Comparison of ENCODE assay signal across 14 mouse cellular contexts in genomic region chr2:127937079-127937478, GRCm38 (mm10).
DNase-seq lines count a peak whose midpoint lies in the region; ATAC-seq and TF ChIP-seq lines count a peak whose summit lies in the region.
"Had no signal": no experiment of that assay in that cellular context is flagged by ENCODE, and none has a peak within 500 bp of the region (broad histone marks: within the 10 kb centered on the region; RNA-seq: fewer than 3 reads in every experiment).

No protein-coding gene starts in this region.

- no peaks in the 10 kb centered on the region for H3K4me1 ChIP-seq in kidney, adult 2 months (ENCODE audit: control insufficient read depth, insufficient read depth, low read length)
- no peaks in the 10 kb centered on the region for H3K4me1 ChIP-seq in kidney, embryonic 14.5 days (ENCODE audit: control insufficient read depth, insufficient read depth, low read length)
- H3K4me1 ChIP-seq in thymus, adult 2 months (replicated peaks; ENCODE audit: control insufficient read depth, insufficient read depth, low read length): no peaks in the 10 kb centered on the region
- H3K4me1 ChIP-seq: embryonic facial prominence, embryonic 15.5 days; hindbrain, embryonic 13.5 days; lung, embryonic 15.5 days had no signal

- no peaks in the 10 kb centered on the region for H3K9me3 ChIP-seq in kidney, embryonic 14.5 days (ENCODE audit: control insufficient read depth, low read length)
- H3K9me3 ChIP-seq: embryonic facial prominence, embryonic 15.5 days; hindbrain, embryonic 13.5 days; lung, embryonic 15.5 days had no signal

- H3K27ac ChIP-seq in kidney, adult 2 months (ENCODE audit: insufficient read depth, low read depth, low read length): no peak overlapping the region
- H3K27ac ChIP-seq in kidney, embryonic 14.5 days (ENCODE audit: low read depth, low read length): no peak overlapping the region
- H3K27ac ChIP-seq in thymus, adult 2 months (ENCODE audit: control insufficient read depth, insufficient read depth, low read length): no peak overlapping the region
- H3K27ac ChIP-seq: embryonic facial prominence, embryonic 15.5 days; hindbrain, embryonic 13.5 days; lung, embryonic 15.5 days had no signal

- no peak overlapping the region for H3K9ac ChIP-seq in kidney, embryonic 14.5 days (ENCODE audit: low read depth, low read length)
- H3K9ac ChIP-seq: embryonic facial prominence, embryonic 15.5 days; hindbrain, embryonic 13.5 days; lung, embryonic 15.5 days had no signal

- H3K36me3 ChIP-seq in kidney, adult 2 months (ENCODE audit: control insufficient read depth, insufficient read depth, low read length): no peaks in the 10 kb centered on the region
- no peaks in the 10 kb centered on the region for H3K36me3 ChIP-seq in kidney, embryonic 14.5 days (ENCODE audit: control insufficient read depth, insufficient read depth, low read length)
- H3K36me3 ChIP-seq in thymus, adult 2 months (ENCODE audit: control insufficient read depth, insufficient read depth, low read length): no peaks in the 10 kb centered on the region
- H3K36me3 ChIP-seq: embryonic facial prominence, embryonic 15.5 days; hindbrain, embryonic 13.5 days; lung, embryonic 15.5 days had no signal

- no peak overlapping the region for H3K4me3 ChIP-seq in kidney, adult 2 months (ENCODE audit: insufficient read depth, low read depth, low read length)
- no peak overlapping the region for H3K4me3 ChIP-seq in kidney, embryonic 14.5 days (ENCODE audit: low read length)
- H3K4me3 ChIP-seq in thymus, adult 2 months (ENCODE audit: control insufficient read depth, insufficient read depth, low read length): no peak overlapping the region
- H3K4me3 ChIP-seq: embryonic facial prominence, embryonic 15.5 days; hindbrain, embryonic 13.5 days; lung, embryonic 15.5 days had no signal

- 0 out of 2 replicates have a peak, but pooled peaks have one; percentile 24 for TF ChIP-seq CTCF in kidney, adult 2 months (conservative IDR thresholded peaks at IDR 0.05; ENCODE audit: insufficient read depth, insufficient read length, low read depth, low read length)
- TF ChIP-seq CTCF in thymus, adult 2 months (IDR thresholded peaks at IDR 0.05; ENCODE audit: borderline replicate concordance, control insufficient read depth, extremely low read depth, insufficient read depth, low read length, poor library complexity): peak; percentile 28; the same call in 1 of the 2 replicates
- TF ChIP-seq CTCF in brain, embryonic 14.5 days (IDR thresholded peaks at IDR 0.05; ENCODE audit: borderline replicate concordance, extremely low read depth, insufficient read depth, insufficient read length): peak; percentile 27; the same call in 1 of the 2 replicates

- ATAC-seq in kidney, embryonic 14.5 days (ENCODE audit: low FRiP score, low TSS enrichment): no peak
- ATAC-seq: Patski had no signal

- H3K27me3 ChIP-seq in kidney, adult 2 months (replicated peaks; ENCODE audit: control insufficient read depth, insufficient read depth, low read length): no peaks in the 10 kb centered on the region
- no peaks in the 10 kb centered on the region for H3K27me3 ChIP-seq in kidney, embryonic 14.5 days (ENCODE audit: control insufficient read depth, insufficient read depth, low read length)
- no peaks in the 10 kb centered on the region for H3K27me3 ChIP-seq in thymus, adult 2 months (ENCODE audit: control insufficient read depth, insufficient read depth, low read length)
- H3K27me3 ChIP-seq: embryonic facial prominence, embryonic 15.5 days; hindbrain, embryonic 13.5 days; lung, embryonic 15.5 days had no signal

- TF ChIP-seq POLR2A in kidney, adult 2 months (IDR thresholded peaks at IDR 0.05; ENCODE audit: low read depth, low read length): no peak
- no peak for TF ChIP-seq POLR2A in thymus, adult 2 months (IDR thresholded peaks at IDR 0.05; ENCODE audit: control insufficient read depth, extremely low read depth, insufficient read depth, low read length, poor library complexity)
- no peak for TF ChIP-seq POLR2A in brain, embryonic 14.5 days (IDR thresholded peaks at IDR 0.05; ENCODE audit: borderline replicate concordance, extremely low read depth, insufficient read depth, insufficient read length, poor library complexity, severe bottlenecking)

- H3K4me2 ChIP-seq in kidney, embryonic 14.5 days (replicated peaks; ENCODE audit: low read depth, low read length): no peak overlapping the region
- H3K4me2 ChIP-seq: embryonic facial prominence, embryonic 15.5 days; hindbrain, embryonic 13.5 days; lung, embryonic 15.5 days had no signal

- DNase-seq in kidney, adult 2 months: no peak
- no peak for DNase-seq in thymus, adult 2 months
- no peak for DNase-seq in thymus, postnatal 0 days (ENCODE audit: low spot score)
- DNase-seq in brain, embryonic 14.5 days (ENCODE audit: low read depth): no peak
- DNase-seq in thymus, postnatal 36 days: peak; percentile 38 to 44
- no peak for DNase-seq in urinary bladder, postnatal 14 days (ENCODE audit: low spot score)
- no peak for DNase-seq in right cerebral cortex, adult 2 months (ENCODE audit: low spot score in 2 of 2)
- DNase-seq: cerebellum, adult 9-10 months; spleen, adult 18-20 months had no signal

- 88% methylated on average over 3 of the region's 3 CpGs for WGBS in kidney, adult 2 months
- 88% methylated on average over 3 of the region's 3 CpGs for WGBS in kidney, embryonic 14.5 days
- WGBS in thymus, adult 2 months: 77% methylated on average over 3 of the region's 3 CpGs

Comparison
In these comparisons a context has a peak if more than half of its experiments do, and no peak if none do; other contexts are left out.
1. DNase-seq: peak in thymus, postnatal 36 days (2 of 2); none in kidney, adult 2 months (single experiment), thymus, adult 2 months (single experiment), thymus, postnatal 0 days (single experiment), brain, embryonic 14.5 days (single experiment), urinary bladder, postnatal 14 days (single experiment) and right cerebral cortex, adult 2 months (0 of 2).
2. Peak in every context shown above with its lines, with median percentiles within 50 percentile points of each other: CTCF ChIP-seq.